Mouse (Mus musculus): ENCODE data around the gene Rnf150. TPM values are rescaled to one million over a fixed set of nuclear protein-coding genes. Genes with fewer than 3 reads are reported as not detected.

Gene Rnf150
- polyA plus RNA-seq, 1 experiment from 2014 or later = 0.07 TPM

GRCm38 (mm10) chr8:82914543-82914942, 51.4 kb downstream of the Rnf150 start:
- 76% methylated on average over 3 of the region's 3 CpGs for WGBS (ENCODE audit: insufficient replicate concordance)
- Histone ChIP-seq H3K27me3 (no peaks in the 10 kb centered on the region), H3K36me3 (replicated peaks) (no peaks in the 10 kb centered on the region), H3K4me3 (replicated peaks) (no peak overlapping the region), H3K27ac (replicated peaks) (no peak overlapping the region), H3K9me3 (replicated peaks) (no peaks in the 10 kb centered on the region), H3K4me1 (replicated peaks) (no peaks in the 10 kb centered on the region), H3K4me2 (no peak overlapping the region), H3K9ac (no peak overlapping the region)
- no peak for ATAC-seq (ENCODE audit: insufficient read depth)

- 14% methylated on average over 1 of the region's 1 CpGs for WGBS (ENCODE audit: insufficient replicate concordance)
- no peak for ATAC-seq (ENCODE audit: insufficient read depth)
These were observed 53.8 kb downstream of the Rnf150 start for GRCm38 (mm10) chr8:82916851-82917539.

GRCm38 (mm10) chr8:82917540-82918316, 54.6 kb downstream of the Rnf150 start:
- 33% methylated on average over 5 of the region's 5 CpGs for WGBS (ENCODE audit: insufficient replicate concordance)

More at GRCm38 (mm10) chr8:82916851-82917539, 53.8 kb downstream of the Rnf150 start:
- Histone ChIP-seq H3K4me1 (replicated peaks) (no peaks in the 10 kb centered on the region), H3K4me2 (no peak overlapping the region), H3K9me3 (replicated peaks) (no peaks in the 10 kb centered on the region), H3K27me3 (no peaks in the 10 kb centered on the region), H3K36me3 (replicated peaks) (no peaks in the 10 kb centered on the region), H3K9ac (no peak overlapping the region), H3K4me3 (replicated peaks) (no peak overlapping the region), H3K27ac (replicated peaks) (no peak overlapping the region)

GRCm38 (mm10) chr8:82919676-82920075, 56.5 kb downstream of the Rnf150 start:
- H3K4me3 ChIP-seq (replicated peaks) = no peak overlapping the region
- no peak for ATAC-seq (ENCODE audit: insufficient read depth)
- H3K36me3 ChIP-seq (replicated peaks) = no peaks in the 10 kb centered on the region
- H3K27ac ChIP-seq (replicated peaks) = no peak overlapping the region
- H3K27me3 ChIP-seq = no peaks in the 10 kb centered on the region
- no peak overlapping the region for H3K4me2 ChIP-seq
- no peaks in the 10 kb centered on the region for H3K9me3 ChIP-seq (replicated peaks)
- no peak overlapping the region for H3K9ac ChIP-seq
- no peaks in the 10 kb centered on the region for H3K4me1 ChIP-seq (replicated peaks)
- 61% methylated on average over 4 of the region's 4 CpGs for WGBS (ENCODE audit: insufficient replicate concordance)

More at GRCm38 (mm10) chr8:82917540-82918316, 54.6 kb downstream of the Rnf150 start:
- no peaks in the 10 kb centered on the region for H3K9me3 ChIP-seq (replicated peaks)
- H3K4me1 ChIP-seq (replicated peaks) = no peaks in the 10 kb centered on the region
- H3K27me3 ChIP-seq = no peaks in the 10 kb centered on the region
- no peak overlapping the region for H3K4me2 ChIP-seq
- no peak overlapping the region for H3K9ac ChIP-seq
- H3K36me3 ChIP-seq (replicated peaks) = no peaks in the 10 kb centered on the region
- H3K27ac ChIP-seq (replicated peaks) = no peak overlapping the region
- no peak overlapping the region for H3K4me3 ChIP-seq (replicated peaks)
- ATAC-seq (ENCODE audit: insufficient read depth) = no peak

GRCm38 (mm10) chr8:82920124-82920523, 57.0 kb downstream of the Rnf150 start:
- no peaks in the 10 kb centered on the region for H3K4me1 ChIP-seq (replicated peaks)
- H3K4me3 ChIP-seq (replicated peaks) = no peak overlapping the region
- H3K9me3 ChIP-seq (replicated peaks) = no peaks in the 10 kb centered on the region
- WGBS (ENCODE audit: insufficient replicate concordance) = 60% methylated on average over 4 of the region's 4 CpGs
- no peak overlapping the region for H3K4me2 ChIP-seq
- no peak overlapping the region for H3K27ac ChIP-seq (replicated peaks)
- H3K36me3 ChIP-seq (replicated peaks) = no peaks in the 10 kb centered on the region
- no peaks in the 10 kb centered on the region for H3K27me3 ChIP-seq
- H3K9ac ChIP-seq = no peak overlapping the region
- ATAC-seq (ENCODE audit: insufficient read depth) = no peak

GRCm38 (mm10) chr8:82925286-82925685, 62.1 kb downstream of the Rnf150 start:
- no peak overlapping the region for H3K4me3 ChIP-seq (replicated peaks)
- H3K36me3 ChIP-seq (replicated peaks) = no peaks in the 10 kb centered on the region
- no peaks in the 10 kb centered on the region for H3K4me1 ChIP-seq (replicated peaks)
- H3K9ac ChIP-seq = no peak overlapping the region
- H3K4me2 ChIP-seq = no peak overlapping the region
- WGBS (ENCODE audit: insufficient replicate concordance) = 62% methylated on average over 3 of the region's 3 CpGs
- no peaks in the 10 kb centered on the region for H3K9me3 ChIP-seq (replicated peaks)
- no peak for ATAC-seq (ENCODE audit: insufficient read depth)
- H3K27me3 ChIP-seq = no peaks in the 10 kb centered on the region
- H3K27ac ChIP-seq (replicated peaks) = no peak overlapping the region

- Histone ChIP-seq H3K4me1 (replicated peaks) (no peaks in the 10 kb centered on the region), H3K9me3 (replicated peaks) (no peaks in the 10 kb centered on the region), H3K36me3 (replicated peaks) (no peaks in the 10 kb centered on the region), H3K4me3 (replicated peaks) (no peak overlapping the region), H3K4me2 (no peak overlapping the region), H3K9ac (no peak overlapping the region), H3K27me3 (no peaks in the 10 kb centered on the region), H3K27ac (replicated peaks) (no peak overlapping the region)
- ATAC-seq (ENCODE audit: insufficient read depth) = no peak
- 55% methylated on average over 5 of the region's 5 CpGs for WGBS (ENCODE audit: insufficient replicate concordance)
These were observed 63.4 kb downstream of the Rnf150 start for GRCm38 (mm10) chr8:82926518-82926917.

- Histone ChIP-seq H3K9me3 (replicated peaks) (no peaks in the 10 kb centered on the region), H3K36me3 (replicated peaks) (no peaks in the 10 kb centered on the region), H3K27me3 (no peaks in the 10 kb centered on the region), H3K9ac (no peak overlapping the region), H3K4me2 (no peak overlapping the region), H3K27ac (replicated peaks) (no peak overlapping the region), H3K4me3 (replicated peaks) (no peak overlapping the region), H3K4me1 (replicated peaks) (no peaks in the 10 kb centered on the region)
- ATAC-seq (ENCODE audit: insufficient read depth) = no peak
- WGBS (ENCODE audit: insufficient replicate concordance) = 77% methylated on average over 7 of the region's 7 CpGs
These were observed 68.4 kb downstream of the Rnf150 start for GRCm38 (mm10) chr8:82931554-82931953.

- H3K27ac ChIP-seq (replicated peaks) = no peak overlapping the region
- H3K4me3 ChIP-seq (replicated peaks) = no peak overlapping the region
- no peaks in the 10 kb centered on the region for H3K4me1 ChIP-seq (replicated peaks)
- H3K27me3 ChIP-seq = no peaks in the 10 kb centered on the region
- no peak overlapping the region for H3K4me2 ChIP-seq
- WGBS (ENCODE audit: insufficient replicate concordance) = 62% methylated on average over 7 of the region's 7 CpGs
- H3K9ac ChIP-seq = no peak overlapping the region
- H3K9me3 ChIP-seq (replicated peaks) = no peaks in the 10 kb centered on the region
- no peak for ATAC-seq (ENCODE audit: insufficient read depth)
- H3K36me3 ChIP-seq (replicated peaks) = no peaks in the 10 kb centered on the region
These were observed 73.0 kb downstream of the Rnf150 start for GRCm38 (mm10) chr8:82936162-82936561.

GRCm38 (mm10) chr8:82936866-82937265, 73.7 kb downstream of the Rnf150 start:
- Histone ChIP-seq H3K9ac (no peak overlapping the region), H3K27me3 (no peaks in the 10 kb centered on the region), H3K4me3 (replicated peaks) (no peak overlapping the region), H3K36me3 (replicated peaks) (no peaks in the 10 kb centered on the region), H3K27ac (replicated peaks) (no peak overlapping the region), H3K9me3 (replicated peaks) (no peaks in the 10 kb centered on the region), H3K4me2 (no peak overlapping the region), H3K4me1 (replicated peaks) (no peaks in the 10 kb centered on the region)
- no peak for ATAC-seq (ENCODE audit: insufficient read depth)
- WGBS (ENCODE audit: insufficient replicate concordance) = 63% methylated on average over 4 of the region's 4 CpGs

GRCm38 (mm10) chr8:82939912-82940311, 76.8 kb downstream of the Rnf150 start:
- WGBS (ENCODE audit: insufficient replicate concordance) = 6% methylated on average over 6 of the region's 6 CpGs
- Histone ChIP-seq H3K9me3 (replicated peaks) (no peaks in the 10 kb centered on the region), H3K4me1 (replicated peaks) (no peaks in the 10 kb centered on the region), H3K4me3 (replicated peaks) (no peak overlapping the region), H3K4me2 (no peak overlapping the region), H3K9ac (no peak overlapping the region), H3K27ac (replicated peaks) (no peak overlapping the region), H3K27me3 (no peaks in the 10 kb centered on the region), H3K36me3 (replicated peaks) (no peaks in the 10 kb centered on the region)
- no peak for ATAC-seq (ENCODE audit: insufficient read depth)
